Mouse (Mus musculus): ENCODE data around the gene Klf4. TPM values are rescaled to one million over a fixed set of nuclear protein-coding genes. Genes with fewer than 3 reads are reported as not detected.

The Klf4 gene
- polyA plus RNA-seq, 1 experiment from 2014 or later: 4.3 TPM

GRCm38 (mm10) chr4:55535012-55535411 is 2.7 kb upstream of the Klf4 start:
- Histone ChIP-seq H3K4me1 (replicated peaks) (peaks cover 6% of the 10 kb centered on the region), H3K27ac (ENCODE audit: poor library complexity, severe bottlenecking) (no peak overlapping the region), H3K36me3 (no peaks in the 10 kb centered on the region), H3K9me3 (replicated peaks) (no peaks in the 10 kb centered on the region), H3K9ac (no peak overlapping the region), H3K4me2 (no peak overlapping the region), H3K27me3 (replicated peaks) (0 out of 2 replicates have a peak, but pooled peaks cover 2% of the 10 kb centered on the region), H3K4me3 (no peak overlapping the region)
- no peak for ATAC-seq (ENCODE audit: insufficient number of reproducible peaks, low FRiP score)

DNA sequence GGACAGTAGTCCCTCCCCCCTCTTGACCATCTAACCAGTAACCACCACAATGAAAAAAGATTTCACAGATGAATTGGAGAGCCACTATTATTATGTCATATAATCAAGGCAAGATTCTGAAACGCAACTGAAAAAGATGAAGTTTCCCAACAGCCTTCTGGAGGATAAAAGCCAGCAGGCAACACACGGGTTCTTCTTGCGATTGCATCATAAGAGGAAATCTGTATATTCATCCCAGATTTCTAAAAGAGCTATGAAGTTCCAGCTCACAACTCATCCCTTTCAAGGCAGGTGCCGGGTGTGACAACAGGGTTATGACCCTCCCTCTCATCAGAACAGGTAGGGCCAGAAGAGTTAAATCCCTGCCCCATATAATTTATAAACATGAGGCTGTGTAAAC is 2.2 kb upstream of the Klf4 start:
- Histone ChIP-seq H3K9me3 (replicated peaks) (no peaks in the 10 kb centered on the region), H3K4me2 (no peak overlapping the region), H3K9ac (no peak overlapping the region), H3K4me1 (replicated peaks) (peaks cover 7% of the 10 kb centered on the region), H3K27me3 (replicated peaks) (0 out of 2 replicates have a peak, but pooled peaks cover 2% of the 10 kb centered on the region), H3K27ac (ENCODE audit: poor library complexity, severe bottlenecking) (no peak overlapping the region), H3K36me3 (no peaks in the 10 kb centered on the region), H3K4me3 (no peak overlapping the region)
- ATAC-seq (ENCODE audit: insufficient number of reproducible peaks, low FRiP score): no peak
- WGBS: 81% methylated on average over 4 of the region's 4 CpGs

- H3K36me3 ChIP-seq: no peaks in the 10 kb centered on the region
- H3K9ac ChIP-seq: peak overlapping the region; percentile 79
- peak overlapping the region; percentile 80 for H3K4me2 ChIP-seq
- H3K27ac ChIP-seq (ENCODE audit: poor library complexity, severe bottlenecking): 0 out of 2 replicates have a peak overlapping the region, but pooled peaks have one; percentile 1
- H3K9me3 ChIP-seq (replicated peaks): no peaks in the 10 kb centered on the region
- 5% methylated on average over 23 of the region's 23 CpGs for WGBS
- 0 out of 2 replicates have a peak, but pooled peaks cover 2% of the 10 kb centered on the region for H3K27me3 ChIP-seq (replicated peaks)
- peak overlapping the region; percentile 84 for H3K4me3 ChIP-seq
- H3K4me1 ChIP-seq (replicated peaks): peaks cover 9% of the 10 kb centered on the region
- no peak for ATAC-seq (ENCODE audit: insufficient number of reproducible peaks, low FRiP score)
Measured at GRCm38 (mm10) chr4:55533803-55534254, 1.6 kb upstream of the Klf4 start.

GRCm38 (mm10) chr4:55533196-55533802 is 1.0 kb upstream of the Klf4 start:
- Histone ChIP-seq H3K9me3 (replicated peaks) (no peaks in the 10 kb centered on the region), H3K27ac (ENCODE audit: poor library complexity, severe bottlenecking) (peak overlapping the region; percentile 90), H3K4me3 (peak overlapping the region; percentile 84), H3K36me3 (no peaks in the 10 kb centered on the region), H3K27me3 (replicated peaks) (0 out of 2 replicates have a peak, but pooled peaks cover 2% of the 10 kb centered on the region), H3K4me2 (peak overlapping the region; percentile 80), H3K4me1 (replicated peaks) (peaks cover 9% of the 10 kb centered on the region), H3K9ac (peak overlapping the region; percentile 79)
- WGBS: under 1% methylated on average over 21 of the region's 21 CpGs
- ATAC-seq (ENCODE audit: insufficient number of reproducible peaks, low FRiP score): no peak

GRCm38 (mm10) chr4:55531856-55532406 is 335 bp downstream of the Klf4 start:
- Histone ChIP-seq H3K36me3 (no peaks in the 10 kb centered on the region), H3K4me2 (peak overlapping the region; percentile 80), H3K9me3 (replicated peaks) (no peaks in the 10 kb centered on the region), H3K4me3 (peak overlapping the region; percentile 84), H3K4me1 (replicated peaks) (peaks cover 9% of the 10 kb centered on the region), H3K27ac (ENCODE audit: poor library complexity, severe bottlenecking) (peak overlapping the region; percentile 69), H3K27me3 (replicated peaks) (no peaks in the 10 kb centered on the region), H3K9ac (peak overlapping the region; percentile 80)
- ATAC-seq (ENCODE audit: insufficient number of reproducible peaks, low FRiP score): peak; percentile 37
- under 1% methylated on average over 39 of the region's 42 CpGs for WGBS

DNA sequence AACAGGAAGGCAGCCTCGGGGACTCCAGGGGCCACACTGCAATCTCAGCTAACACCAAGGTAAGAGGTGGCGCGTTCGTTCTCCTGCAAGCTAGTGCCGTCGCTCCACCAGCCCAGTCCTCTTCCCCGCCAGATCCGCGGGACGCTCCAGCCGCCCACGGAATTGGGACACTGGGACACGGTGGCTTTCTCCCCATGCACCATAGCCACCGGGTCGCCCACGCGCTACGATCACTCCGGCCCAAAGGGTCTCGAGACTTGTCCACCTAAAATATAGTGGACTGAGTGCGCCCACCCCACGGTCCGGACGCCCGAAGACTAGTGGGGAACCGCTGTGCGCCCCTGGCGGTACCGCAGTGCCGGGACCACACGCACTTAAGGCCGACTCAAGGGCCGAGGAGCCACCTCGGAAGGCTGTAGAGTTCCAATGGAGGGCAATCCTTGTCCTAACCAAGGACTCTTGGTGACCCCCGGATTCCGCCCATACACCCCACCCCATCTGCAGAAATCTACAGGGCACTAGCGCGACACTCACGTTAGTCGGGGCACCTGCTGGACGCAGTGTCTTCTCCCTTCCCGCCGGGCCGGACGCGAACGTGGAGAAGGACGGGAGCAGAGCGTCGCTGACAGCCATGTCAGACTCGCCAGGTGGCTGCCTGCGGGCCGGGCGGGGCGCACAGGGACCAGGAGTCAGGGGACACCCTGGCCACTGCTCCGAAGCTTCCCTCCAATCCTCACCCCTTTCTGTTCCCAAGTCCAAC is 990 bp downstream of the Klf4 start:
- H3K9ac ChIP-seq: peak overlapping the region; percentile 80
- no peaks in the 10 kb centered on the region for H3K9me3 ChIP-seq (replicated peaks)
- H3K36me3 ChIP-seq: no peaks in the 10 kb centered on the region
- ATAC-seq (ENCODE audit: insufficient number of reproducible peaks, low FRiP score): no peak
- no peak overlapping the region for H3K27ac ChIP-seq (ENCODE audit: poor library complexity, severe bottlenecking)
- peaks cover 10% of the 10 kb centered on the region for H3K4me1 ChIP-seq (replicated peaks)
- 1% methylated on average over 56 of the region's 56 CpGs for WGBS
- H3K4me2 ChIP-seq: peak overlapping the region; percentile 80
- no peaks in the 10 kb centered on the region for H3K27me3 ChIP-seq (replicated peaks)
- H3K4me3 ChIP-seq: peak overlapping the region; percentile 84

- H3K4me2 ChIP-seq: peak overlapping the region; percentile 80
- H3K4me1 ChIP-seq (replicated peaks): peaks cover 12% of the 10 kb centered on the region
- peak overlapping the region; percentile 80 for H3K9ac ChIP-seq
- H3K27me3 ChIP-seq (replicated peaks): no peaks in the 10 kb centered on the region
- H3K4me3 ChIP-seq: peak overlapping the region; percentile 84
- H3K9me3 ChIP-seq (replicated peaks): no peaks in the 10 kb centered on the region
- no peaks in the 10 kb centered on the region for H3K36me3 ChIP-seq
- WGBS: under 1% methylated on average over 20 of the region's 20 CpGs
- no peak for ATAC-seq (ENCODE audit: insufficient number of reproducible peaks, low FRiP score)
- H3K27ac ChIP-seq (ENCODE audit: poor library complexity, severe bottlenecking): no peak overlapping the region
Measured at GRCm38 (mm10) chr4:55530731-55531095, 1.6 kb downstream of the Klf4 start.

GRCm38 (mm10) chr4:55530236-55530635 is 2.0 kb downstream of the Klf4 start:
- H3K4me1 ChIP-seq (replicated peaks): peaks cover 12% of the 10 kb centered on the region
- H3K27ac ChIP-seq (ENCODE audit: poor library complexity, severe bottlenecking): no peak overlapping the region

DNA sequence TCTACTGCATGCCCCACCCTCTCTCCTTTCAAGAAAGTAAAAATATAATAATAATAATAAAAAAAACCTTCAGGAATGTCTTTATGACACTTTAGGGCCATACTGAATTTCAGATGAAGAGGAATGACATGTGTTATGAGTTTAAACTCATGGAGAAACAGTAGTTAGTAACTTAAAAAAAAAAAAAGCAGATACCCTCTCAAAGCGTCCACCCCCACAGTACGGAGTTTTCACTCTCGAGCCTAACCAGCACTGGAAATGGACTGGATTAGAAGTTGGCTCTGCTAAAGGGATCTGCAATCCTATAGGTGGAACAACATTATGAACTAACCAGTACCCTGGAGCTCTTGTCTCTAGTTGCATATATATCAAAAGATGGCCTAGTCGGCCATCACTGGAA is 3.9 kb downstream of the Klf4 start:
- ATAC-seq (ENCODE audit: insufficient number of reproducible peaks, low FRiP score): no peak
- no peak overlapping the region for H3K9ac ChIP-seq

More at GRCm38 (mm10) chr4:55530236-55530635, 2.0 kb downstream of the Klf4 start:
- no peaks in the 10 kb centered on the region for H3K36me3 ChIP-seq
- no peaks in the 10 kb centered on the region for H3K27me3 ChIP-seq (replicated peaks)
- H3K9ac ChIP-seq: peak overlapping the region; percentile 80
- peak overlapping the region; percentile 80 for H3K4me2 ChIP-seq
- peak; percentile 17; the same call in 1 of the 2 replicates for ATAC-seq (ENCODE audit: insufficient number of reproducible peaks, low FRiP score)
- H3K4me3 ChIP-seq: peak overlapping the region; percentile 84
- WGBS: under 1% methylated on average over 27 of the region's 27 CpGs
- H3K9me3 ChIP-seq (replicated peaks): no peaks in the 10 kb centered on the region

GRCm38 (mm10) chr4:55527931-55528330 is 4.3 kb downstream of the Klf4 start:
- Histone ChIP-seq H3K4me2 (no peak overlapping the region), H3K9ac (no peak overlapping the region), H3K36me3 (no peaks in the 10 kb centered on the region), H3K4me1 (replicated peaks) (peaks cover 12% of the 10 kb centered on the region), H3K9me3 (replicated peaks) (no peaks in the 10 kb centered on the region), H3K27ac (ENCODE audit: poor library complexity, severe bottlenecking) (no peak overlapping the region), H3K4me3 (no peak overlapping the region), H3K27me3 (replicated peaks) (no peaks in the 10 kb centered on the region)
- 82% methylated on average over 12 of the region's 12 CpGs for WGBS
- no peak for ATAC-seq (ENCODE audit: insufficient number of reproducible peaks, low FRiP score)

More for the DNA sequence above, 3.9 kb downstream of the Klf4 start:
- no peaks in the 10 kb centered on the region for H3K27me3 ChIP-seq (replicated peaks)
- no peaks in the 10 kb centered on the region for H3K9me3 ChIP-seq (replicated peaks)
- WGBS: 88% methylated on average over 4 of the region's 4 CpGs
- H3K27ac ChIP-seq (ENCODE audit: poor library complexity, severe bottlenecking): no peak overlapping the region
- H3K36me3 ChIP-seq: no peaks in the 10 kb centered on the region
- H3K4me3 ChIP-seq: no peak overlapping the region
- peaks cover 12% of the 10 kb centered on the region for H3K4me1 ChIP-seq (replicated peaks)
- no peak overlapping the region for H3K4me2 ChIP-seq
